Mouse (Mus musculus): Measurements from ENCODE around the gene Rnf31. TPM values are rescaled to one million over a fixed set of nuclear protein-coding genes. Genes with fewer than 3 reads are reported as not detected.

The Rnf31 gene
- polyA plus RNA-seq, 1 experiment from 2014 or later, result 9.7 TPM

DNA sequence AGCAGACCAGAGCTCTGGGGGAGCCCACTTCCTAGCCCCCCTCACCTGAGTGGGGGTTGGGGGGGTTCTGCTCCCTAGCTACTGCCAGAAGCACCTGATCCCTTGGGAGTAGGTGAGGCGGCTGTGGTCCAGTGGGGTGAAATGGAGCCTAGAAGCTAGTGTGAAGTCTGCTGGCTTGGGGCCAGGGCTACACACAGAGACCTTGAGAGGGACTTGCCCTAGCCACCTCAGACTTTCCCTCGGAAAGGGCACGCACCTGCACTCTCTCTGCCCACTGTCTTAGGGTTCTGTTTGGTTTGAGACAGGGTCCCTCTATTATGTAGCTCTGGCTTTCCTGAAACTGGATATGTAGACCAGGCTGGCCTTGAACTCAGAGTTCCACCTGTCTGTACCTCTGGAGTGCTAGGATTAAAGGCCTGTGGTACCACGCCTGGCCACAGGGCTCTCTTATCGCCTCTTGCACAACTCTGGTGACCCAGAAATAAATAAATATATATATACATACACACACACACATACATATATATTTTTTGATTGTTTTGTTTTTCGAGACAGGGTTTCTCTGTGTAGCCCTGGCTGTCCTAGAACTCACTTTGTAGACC, 12.7 kb upstream of the Rnf31 start:
- Histone ChIP-seq H3K4me2 (ENCODE audit: low read depth, low read length) (peak overlapping the region; percentile 81), H3K4me3 (ENCODE audit: low read depth, low read length) (peak overlapping the region; percentile 52), H3K9me3 (replicated peaks; ENCODE audit: control insufficient read depth, low read length) (no peaks in the 10 kb centered on the region), H3K36me3 (replicated peaks; ENCODE audit: control insufficient read depth, insufficient read depth, low read depth, low read length) (no peaks in the 10 kb centered on the region), H3K27me3 (ENCODE audit: control insufficient read depth, insufficient read depth, low read length) (no peaks in the 10 kb centered on the region), H3K4me1 (ENCODE audit: control insufficient read depth, insufficient read depth, low read length) (peaks cover 4% of the 10 kb centered on the region; the same call in 1 of the 2 replicates), H3K27ac (replicated peaks; ENCODE audit: low read depth, low read length) (peak overlapping the region; percentile 48; the same call in 1 of the 2 replicates), H3K9ac (replicated peaks; ENCODE audit: low read length) (peak overlapping the region; percentile 83)
- 33% methylated on average over 6 of the region's 6 CpGs for WGBS
- no peak for DNase-seq (ENCODE audit: low spot score)
- peak; percentile 53 for ATAC-seq (replicated peaks; ENCODE audit: insufficient number of reproducible peaks, low FRiP score, low TSS enrichment, low read depth)

- DNase-seq (ENCODE audit: low spot score), result no peak
- no peak for ATAC-seq (replicated peaks; ENCODE audit: insufficient number of reproducible peaks, low FRiP score, low TSS enrichment, low read depth)
These were observed 11.7 kb upstream of the Rnf31 start for GRCm38 (mm10) chr14:55579511-55580496.

GRCm38 (mm10) chr14:55580731-55581130, 10.8 kb upstream of the Rnf31 start:
- no peak overlapping the region for H3K9ac ChIP-seq (replicated peaks; ENCODE audit: low read length)
- no peak for DNase-seq (ENCODE audit: low spot score)
- no peak overlapping the region for H3K27ac ChIP-seq (replicated peaks; ENCODE audit: low read depth, low read length)
- no peak for ATAC-seq (replicated peaks; ENCODE audit: insufficient number of reproducible peaks, low FRiP score, low TSS enrichment, low read depth)
- peaks cover 4% of the 10 kb centered on the region for H3K4me1 ChIP-seq (ENCODE audit: control insufficient read depth, insufficient read depth, low read length)
- no peaks in the 10 kb centered on the region for H3K36me3 ChIP-seq (replicated peaks; ENCODE audit: control insufficient read depth, insufficient read depth, low read depth, low read length)
- no peak overlapping the region for H3K4me3 ChIP-seq (ENCODE audit: low read depth, low read length)
- 94% methylated on average over 16 of the region's 16 CpGs for WGBS
- H3K9me3 ChIP-seq (replicated peaks; ENCODE audit: control insufficient read depth, low read length), result no peaks in the 10 kb centered on the region
- H3K4me2 ChIP-seq (ENCODE audit: low read depth, low read length), result no peak overlapping the region
- no peaks in the 10 kb centered on the region for H3K27me3 ChIP-seq (ENCODE audit: control insufficient read depth, insufficient read depth, low read length)

More at GRCm38 (mm10) chr14:55579511-55580496, 11.7 kb upstream of the Rnf31 start:
- H3K4me1 ChIP-seq (ENCODE audit: control insufficient read depth, insufficient read depth, low read length), result peaks cover 4% of the 10 kb centered on the region
- 86% methylated on average over 23 of the region's 23 CpGs for WGBS
- no peaks in the 10 kb centered on the region for H3K9me3 ChIP-seq (replicated peaks; ENCODE audit: control insufficient read depth, low read length)
- H3K4me2 ChIP-seq (ENCODE audit: low read depth, low read length), result no peak overlapping the region
- H3K36me3 ChIP-seq (replicated peaks; ENCODE audit: control insufficient read depth, insufficient read depth, low read depth, low read length), result no peaks in the 10 kb centered on the region
- no peak overlapping the region for H3K9ac ChIP-seq (replicated peaks; ENCODE audit: low read length)
- no peak overlapping the region for H3K27ac ChIP-seq (replicated peaks; ENCODE audit: low read depth, low read length)
- no peak overlapping the region for H3K4me3 ChIP-seq (ENCODE audit: low read depth, low read length)
- no peaks in the 10 kb centered on the region for H3K27me3 ChIP-seq (ENCODE audit: control insufficient read depth, insufficient read depth, low read length)

- WGBS, result 73% methylated on average over 9 of the region's 9 CpGs
- H3K36me3 ChIP-seq (replicated peaks; ENCODE audit: control insufficient read depth, insufficient read depth, low read depth, low read length), result no peaks in the 10 kb centered on the region; the same call in 1 of the 2 replicates
- H3K4me3 ChIP-seq (ENCODE audit: low read depth, low read length), result no peak overlapping the region
- no peak overlapping the region for H3K27ac ChIP-seq (replicated peaks; ENCODE audit: low read depth, low read length)
- no peaks in the 10 kb centered on the region for H3K27me3 ChIP-seq (ENCODE audit: control insufficient read depth, insufficient read depth, low read length)
- ATAC-seq (replicated peaks; ENCODE audit: insufficient number of reproducible peaks, low FRiP score, low TSS enrichment, low read depth), result no peak
- no peaks in the 10 kb centered on the region for H3K9me3 ChIP-seq (replicated peaks; ENCODE audit: control insufficient read depth, low read length)
- no peak overlapping the region for H3K9ac ChIP-seq (replicated peaks; ENCODE audit: low read length)
- no peak overlapping the region for H3K4me2 ChIP-seq (ENCODE audit: low read depth, low read length)
- DNase-seq (ENCODE audit: low spot score), result no peak
- H3K4me1 ChIP-seq (ENCODE audit: control insufficient read depth, insufficient read depth, low read length), result peaks cover 4% of the 10 kb centered on the region
These were observed 9.4 kb upstream of the Rnf31 start for GRCm38 (mm10) chr14:55581981-55582681.

DNA sequence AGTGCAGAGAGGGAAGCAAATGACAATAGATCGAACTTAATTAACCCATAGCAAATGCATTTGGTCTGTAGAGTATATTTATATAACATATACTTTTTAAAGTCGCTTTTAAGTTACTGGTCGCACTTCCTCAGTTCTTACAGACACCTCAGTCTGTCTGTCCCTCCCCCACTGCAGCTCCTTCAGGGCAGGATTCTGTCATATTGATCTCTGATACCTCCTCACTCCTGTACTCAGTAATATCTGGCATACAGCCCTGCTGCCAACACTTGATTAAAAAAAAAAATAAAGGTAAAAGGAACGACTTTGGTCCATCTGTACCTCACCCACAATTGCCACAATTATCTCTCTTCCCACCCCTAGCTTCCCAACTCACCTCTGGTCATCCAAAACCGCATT, 7.2 kb upstream of the Rnf31 start:
- Histone ChIP-seq H3K4me3 (ENCODE audit: low read depth, low read length) (peak overlapping the region; percentile 43), H3K4me2 (ENCODE audit: low read depth, low read length) (peak overlapping the region; percentile 89), H3K9ac (replicated peaks; ENCODE audit: low read length) (no peak overlapping the region; the same call in 1 of the 2 replicates), H3K9me3 (replicated peaks; ENCODE audit: control insufficient read depth, low read length) (no peaks in the 10 kb centered on the region), H3K4me1 (ENCODE audit: control insufficient read depth, insufficient read depth, low read length) (no peaks in the 10 kb centered on the region; the same call in 1 of the 2 replicates), H3K36me3 (replicated peaks; ENCODE audit: control insufficient read depth, insufficient read depth, low read depth, low read length) (no peaks in the 10 kb centered on the region; the same call in 1 of the 2 replicates), H3K27me3 (ENCODE audit: control insufficient read depth, insufficient read depth, low read length) (no peaks in the 10 kb centered on the region), H3K27ac (replicated peaks; ENCODE audit: low read depth, low read length) (no peak overlapping the region)
- DNase-seq (ENCODE audit: low spot score) (no peak), ATAC-seq (replicated peaks; ENCODE audit: insufficient number of reproducible peaks, low FRiP score, low TSS enrichment, low read depth) (no peak)
- WGBS, result 40% methylated on average over 5 of the region's 5 CpGs

GRCm38 (mm10) chr14:55584702-55585565, 6.6 kb upstream of the Rnf31 start, which contains the start of gene Emc9:
TSS of gene Emc9 (minus strand) at chr14:55585302.
- no peaks in the 10 kb centered on the region for H3K27me3 ChIP-seq (ENCODE audit: control insufficient read depth, insufficient read depth, low read length)
- H3K9ac ChIP-seq (replicated peaks; ENCODE audit: low read length), result peak within 1 kb of the TSS; percentile 66
- peak within 1 kb of the TSS; percentile 43 for H3K4me3 ChIP-seq (ENCODE audit: low read depth, low read length)
- ATAC-seq (replicated peaks; ENCODE audit: insufficient number of reproducible peaks, low FRiP score, low TSS enrichment, low read depth) (peak; percentile 63; the same call in 1 of the 2 replicates), DNase-seq (ENCODE audit: low spot score) (peak; percentile 54)
- 0 out of 2 replicates have a peak within 1 kb of the TSS, but pooled peaks have one; percentile 8 for H3K27ac ChIP-seq (replicated peaks; ENCODE audit: low read depth, low read length)
- 2% methylated on average over 43 of the region's 43 CpGs for WGBS
- no peaks in the 10 kb centered on the region for H3K9me3 ChIP-seq (replicated peaks; ENCODE audit: control insufficient read depth, low read length)
- no peaks in the 10 kb centered on the region; the same call in 1 of the 2 replicates for H3K4me1 ChIP-seq (ENCODE audit: control insufficient read depth, insufficient read depth, low read length)
- peak within 1 kb of the TSS; percentile 89 for H3K4me2 ChIP-seq (ENCODE audit: low read depth, low read length)
- no peaks in the 10 kb centered on the region; the same call in 1 of the 2 replicates for H3K36me3 ChIP-seq (replicated peaks; ENCODE audit: control insufficient read depth, insufficient read depth, low read depth, low read length)

- H3K4me2 ChIP-seq (ENCODE audit: low read depth, low read length), result no peak overlapping the region
- H3K9ac ChIP-seq (replicated peaks; ENCODE audit: low read length), result no peak overlapping the region
- H3K27me3 ChIP-seq (ENCODE audit: control insufficient read depth, insufficient read depth, low read length), result no peaks in the 10 kb centered on the region
- no peak overlapping the region for H3K27ac ChIP-seq (replicated peaks; ENCODE audit: low read depth, low read length)
- DNase-seq (ENCODE audit: low spot score) (no peak), ATAC-seq (replicated peaks; ENCODE audit: insufficient number of reproducible peaks, low FRiP score, low TSS enrichment, low read depth) (no peak)
- no peak overlapping the region for H3K4me3 ChIP-seq (ENCODE audit: low read depth, low read length)
- 62% methylated on average over 6 of the region's 6 CpGs for WGBS
- no peaks in the 10 kb centered on the region; the same call in 1 of the 2 replicates for H3K4me1 ChIP-seq (ENCODE audit: control insufficient read depth, insufficient read depth, low read length)
- H3K36me3 ChIP-seq (replicated peaks; ENCODE audit: control insufficient read depth, insufficient read depth, low read depth, low read length), result no peaks in the 10 kb centered on the region; the same call in 1 of the 2 replicates
- H3K9me3 ChIP-seq (replicated peaks; ENCODE audit: control insufficient read depth, low read length), result no peaks in the 10 kb centered on the region
These were observed 5.9 kb upstream of the Rnf31 start for GRCm38 (mm10) chr14:55585566-55585960.

Data from embryonic facial prominence, embryonic 11.5 days (tissue).